Mouse (Mus musculus): ENCODE data around the gene Ssbp3. TPM values are rescaled to one million over a fixed set of nuclear protein-coding genes. Genes with fewer than 3 reads are reported as not detected.

Ssbp3 gene
- total RNA-seq, 2 experiments from 2014 or later, result 27.5 to 37.9 TPM

GRCm38 (mm10) chr4:106959506-106960302, 49.2 kb downstream of the Ssbp3 start:
- no peak for DNase-seq

GRCm38 (mm10) chr4:106960476-106960875, 50.0 kb downstream of the Ssbp3 start:
- DNase-seq, result no peak

- DNase-seq, result no peak
Measured at GRCm38 (mm10) chr4:106961321-106961720, 50.8 kb downstream of the Ssbp3 start.

- no peak for DNase-seq
Measured at GRCm38 (mm10) chr4:106964356-106964755, 53.9 kb downstream of the Ssbp3 start.

GRCm38 (mm10) chr4:106964996-106965395, 54.5 kb downstream of the Ssbp3 start:
- no peak for DNase-seq

GRCm38 (mm10) chr4:106966443-106966842, 55.9 kb downstream of the Ssbp3 start:
- DNase-seq, result no peak

GRCm38 (mm10) chr4:106968910-106969309, 58.4 kb downstream of the Ssbp3 start:
- peak; percentile 39 to 49 for DNase-seq

- no peak for DNase-seq
Measured at GRCm38 (mm10) chr4:106970786-106971185, 60.3 kb downstream of the Ssbp3 start.

- DNase-seq, result no peak
Measured at GRCm38 (mm10) chr4:106972061-106972460, 61.6 kb downstream of the Ssbp3 start.

- no peak for DNase-seq
Measured at GRCm38 (mm10) chr4:106972461-106973384, 62.2 kb downstream of the Ssbp3 start.

GRCm38 (mm10) chr4:106975324-106975723, 64.8 kb downstream of the Ssbp3 start:
- DNase-seq, result no peak

GRCm38 (mm10) chr4:106975890-106976289, 65.4 kb downstream of the Ssbp3 start:
- DNase-seq, result no peak

GRCm38 (mm10) chr4:106976576-106976975, 66.1 kb downstream of the Ssbp3 start:
- DNase-seq, result no peak

GRCm38 (mm10) chr4:106977218-106977651, 66.7 kb downstream of the Ssbp3 start:
- DNase-seq, result no peak

GRCm38 (mm10) chr4:106978376-106978775, 67.9 kb downstream of the Ssbp3 start:
- DNase-seq, result peak in 1 of 2 experiments; percentile 61

- DNase-seq, result peak in 1 of 2 experiments; percentile 34
Measured at GRCm38 (mm10) chr4:106980669-106981068, 70.2 kb downstream of the Ssbp3 start.

- no peak for DNase-seq
Measured at GRCm38 (mm10) chr4:106981385-106982103, 71.0 kb downstream of the Ssbp3 start.

GRCm38 (mm10) chr4:106982344-106983121, 72.0 kb downstream of the Ssbp3 start:
- no peak for DNase-seq

- DNase-seq, result no peak
Measured at GRCm38 (mm10) chr4:106983908-106984515, 73.5 kb downstream of the Ssbp3 start.

GRCm38 (mm10) chr4:106985289-106985688, 74.8 kb downstream of the Ssbp3 start:
- no peak for DNase-seq

Data from heart, adult 18-20 months (tissue).